Mouse (Mus musculus): Measurements from ENCODE around the gene Trmt61a. TPM values are rescaled to one million over a fixed set of nuclear protein-coding genes. Genes with fewer than 3 reads are reported as not detected.
"Not testable (repeated sequence)": the region's sequence is repeated elsewhere in the genome, so short reads cannot be mapped to it uniquely, and the experiment has no call there.

The Trmt61a gene
- 10 to 100 TPM; 16.3 to 20.1 TPM for total RNA-seq (2021)
- long read RNA-seq, experiment 1, transcript Trmt61a-201 (3 exons, 2,433 nt) = major isoform, 19 of 37 reads
- long read RNA-seq, experiment 1, partial matches to known transcripts = 2 of 37 reads
- long read RNA-seq, experiment 1, other reads (novel, unspliced or antisense) = 15 of 37 reads
- long read RNA-seq, experiment 2, transcript Trmt61a-201 (3 exons, 2,433 nt) = major isoform, 19 of 66 reads
- long read RNA-seq, experiment 2, partial matches to known transcripts = 4 of 66 reads
- long read RNA-seq, experiment 2, other reads (novel, unspliced or antisense) = 42 of 66 reads

DNA sequence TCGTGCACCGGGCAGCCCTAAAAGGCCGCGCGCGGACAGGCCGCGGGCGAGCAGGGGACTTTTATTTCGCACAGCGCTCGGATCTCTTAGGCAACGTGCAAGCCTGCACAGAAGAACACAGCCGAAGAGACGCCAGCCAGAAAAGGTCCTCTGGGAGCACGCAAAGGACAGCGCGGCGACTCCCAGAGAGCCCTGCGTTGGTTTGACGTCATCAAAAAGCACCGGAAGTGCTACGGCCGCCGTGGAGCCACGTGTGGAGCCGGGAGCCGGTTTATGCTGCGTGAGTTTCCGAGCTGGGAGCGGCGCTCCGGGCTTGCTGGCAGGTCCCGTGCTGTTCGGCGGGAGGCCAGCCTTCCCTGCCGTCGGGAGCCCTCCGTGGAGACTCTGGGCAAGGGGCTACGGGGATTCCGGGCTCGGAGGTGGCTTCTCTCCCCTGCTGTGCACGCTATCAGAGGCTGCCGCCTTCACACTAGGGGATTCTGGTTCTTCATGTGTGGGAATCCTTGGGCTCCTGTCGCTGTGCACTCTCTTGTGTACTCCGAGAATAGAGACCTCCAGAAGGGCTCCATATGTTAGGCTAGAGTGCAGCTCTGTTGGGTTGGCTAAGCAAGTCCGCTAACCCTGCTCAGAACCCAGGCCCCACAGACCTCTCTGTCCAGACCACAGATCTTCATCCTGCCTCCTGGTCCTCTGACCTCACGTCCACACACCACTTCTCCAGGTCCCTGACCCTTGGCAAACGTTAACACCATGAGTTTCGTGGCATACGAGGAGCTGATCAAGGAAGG lies at the start of gene Trmt61a:
Gene Trmt61a (plus strand): TSS at position 224 of the 788 bp plus-strand sequence.
- peak; percentile 83 to 85 for DNase-seq (ENCODE audit: low spot score in 2 of 2)

DNA sequence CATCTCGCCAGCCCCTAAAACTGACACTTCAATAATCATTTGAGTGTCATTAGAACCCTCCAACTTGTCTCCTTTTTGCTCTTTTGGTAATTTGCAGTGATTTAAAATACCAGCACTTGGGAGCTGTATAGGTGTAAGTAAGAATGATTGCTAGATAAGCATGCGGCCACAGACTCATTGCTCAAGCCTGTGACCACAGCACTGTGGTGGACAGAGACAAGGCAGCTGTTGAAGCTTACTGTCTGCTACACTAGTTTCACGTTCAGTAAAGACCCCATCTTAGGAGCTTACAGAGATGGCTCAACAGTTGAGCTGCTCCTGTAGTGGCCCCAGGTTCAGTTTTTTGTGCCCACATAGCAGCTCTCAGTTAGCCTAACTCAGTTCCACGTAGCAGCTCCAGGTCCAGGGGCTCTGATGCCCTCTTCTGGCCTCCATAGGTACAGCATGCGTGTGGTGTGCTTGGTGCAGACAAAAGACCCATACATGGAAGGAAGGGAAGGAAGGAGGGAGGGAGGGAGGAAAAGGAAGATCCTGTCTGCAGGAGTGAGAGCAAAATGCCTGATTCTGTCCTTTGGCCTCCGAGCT lies 29.8 kb upstream of the Trmt61a start:
- peak; percentile 55 to 57 for DNase-seq (ENCODE audit: low spot score in 2 of 2)

DNA sequence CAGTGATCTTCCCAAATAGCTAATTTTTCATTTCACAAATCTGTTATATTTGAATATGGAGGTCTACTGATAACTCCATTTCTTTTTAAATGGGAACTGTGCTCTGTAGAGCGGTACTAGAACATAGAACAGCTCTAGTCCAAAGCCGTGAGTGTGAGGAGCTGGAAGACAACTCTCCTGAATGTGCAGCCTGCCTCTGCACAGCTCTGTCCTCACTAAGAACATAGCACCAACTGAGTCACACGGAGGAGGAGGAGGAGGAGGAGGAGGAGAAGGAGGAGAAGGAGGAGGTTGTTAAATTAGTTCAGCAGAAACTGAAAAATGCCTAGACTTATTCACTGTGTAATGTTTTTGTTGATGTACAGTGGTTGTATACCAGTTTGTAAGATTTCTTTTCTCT lies 25.0 kb upstream of the Trmt61a start:
- DNase-seq (ENCODE audit: low spot score in 2 of 2) = no peak

DNA sequence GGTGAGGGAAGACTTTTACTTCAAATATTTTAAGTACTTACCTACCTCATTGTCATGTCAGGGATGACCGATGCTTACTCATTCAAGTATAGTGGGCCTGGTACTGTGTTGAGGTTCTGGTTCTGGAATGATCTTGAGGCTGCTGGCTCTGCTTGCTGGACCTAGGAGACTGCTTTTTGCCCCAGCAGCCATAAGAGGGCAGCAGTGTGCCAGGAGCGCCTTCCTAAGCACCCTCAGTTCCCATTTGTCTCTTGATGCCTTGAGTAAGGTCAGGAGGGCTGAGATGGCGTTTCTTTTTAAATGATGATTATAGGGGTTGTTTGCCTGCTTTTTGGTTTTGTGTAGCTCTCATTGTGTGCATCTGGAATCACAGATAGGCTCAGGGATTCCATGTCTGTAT lies 24.5 kb upstream of the Trmt61a start:
- DNase-seq (ENCODE audit: low spot score in 2 of 2) = peak; percentile 66 to 73

DNA sequence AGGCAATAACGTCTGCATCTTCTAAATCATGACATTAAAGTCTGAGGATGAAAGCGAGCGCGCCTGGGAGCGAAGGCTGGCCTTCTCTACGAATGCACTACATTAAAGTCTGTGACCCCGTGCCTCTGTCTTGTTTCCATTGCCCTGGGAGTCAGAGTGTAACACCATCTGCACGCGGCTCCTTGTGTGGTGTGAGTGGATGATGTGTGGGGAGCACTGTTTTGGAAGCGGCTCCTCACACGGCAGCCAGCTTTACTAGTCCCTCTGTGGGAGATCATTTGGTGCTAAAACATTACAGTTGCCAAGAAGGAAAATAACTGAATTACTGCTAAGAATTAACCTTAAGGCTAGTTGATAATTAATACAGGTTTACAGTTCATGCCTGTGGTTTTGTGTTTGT lies 22.2 kb upstream of the Trmt61a start:
- no peak for DNase-seq (ENCODE audit: low spot score in 2 of 2)

DNA sequence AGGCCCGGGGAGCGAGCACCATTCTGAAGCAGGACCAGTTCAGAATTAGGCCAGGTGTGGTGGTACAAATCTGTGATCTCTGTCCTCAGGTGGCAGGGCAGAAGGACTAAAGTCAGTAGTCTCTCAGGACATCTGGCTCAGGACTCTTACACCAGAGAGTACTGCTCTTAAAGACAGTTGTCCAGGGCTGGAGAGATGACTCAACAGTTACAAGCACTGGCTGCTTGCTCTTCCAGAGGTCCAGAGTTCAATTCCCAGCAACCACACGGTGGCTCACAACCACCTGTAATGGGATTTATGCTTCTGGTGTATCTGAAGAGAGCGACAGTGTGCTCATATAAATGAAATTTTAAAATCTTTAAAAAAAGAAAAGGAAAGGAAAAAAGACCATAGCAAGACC lies 18.6 kb upstream of the Trmt61a start:
- no peak for DNase-seq (ENCODE audit: low spot score in 2 of 2)

DNA sequence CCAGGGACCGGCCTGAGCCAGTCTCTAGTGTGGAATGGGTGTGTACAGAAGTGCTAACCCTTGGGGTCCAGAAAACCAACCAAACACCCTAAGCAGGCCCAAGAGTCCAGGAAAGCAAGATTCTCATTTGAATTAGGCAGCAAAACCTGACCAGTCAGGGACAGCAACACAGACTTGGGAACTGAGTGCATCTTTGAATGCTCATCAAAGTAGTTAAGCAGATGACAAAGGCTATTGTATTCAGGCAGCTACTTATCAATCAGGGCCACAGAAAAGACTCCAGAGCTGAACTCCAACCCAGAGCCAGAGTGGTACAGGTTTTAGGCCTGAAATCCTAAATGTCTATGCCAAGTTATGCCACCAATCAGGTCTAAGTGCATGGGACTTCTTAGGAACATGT lies 17.3 kb upstream of the Trmt61a start:
- DNase-seq (ENCODE audit: low spot score in 2 of 2) = no peak

DNA sequence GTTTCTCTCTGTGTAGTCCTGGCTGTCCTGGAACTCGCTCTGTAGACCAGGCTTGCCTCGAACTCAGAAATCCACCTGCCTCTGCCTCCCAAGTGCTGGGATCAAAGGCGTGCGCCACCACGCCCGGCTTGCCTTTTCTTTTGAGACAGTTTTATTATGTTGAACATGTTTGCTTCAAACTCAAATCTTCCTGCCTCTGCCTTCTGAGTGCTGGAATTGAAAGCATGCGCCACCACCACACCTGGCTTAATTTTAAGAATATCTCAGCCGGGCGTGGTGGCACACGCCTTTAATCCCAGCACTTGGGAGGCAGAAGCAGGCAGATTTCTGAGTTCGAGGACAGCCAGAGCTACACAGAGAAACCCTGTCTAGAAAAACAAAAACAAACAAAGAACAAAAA lies 16.4 kb upstream of the Trmt61a start:
- not testable (repeated sequence) for DNase-seq (ENCODE audit: low spot score in 2 of 2)

DNA sequence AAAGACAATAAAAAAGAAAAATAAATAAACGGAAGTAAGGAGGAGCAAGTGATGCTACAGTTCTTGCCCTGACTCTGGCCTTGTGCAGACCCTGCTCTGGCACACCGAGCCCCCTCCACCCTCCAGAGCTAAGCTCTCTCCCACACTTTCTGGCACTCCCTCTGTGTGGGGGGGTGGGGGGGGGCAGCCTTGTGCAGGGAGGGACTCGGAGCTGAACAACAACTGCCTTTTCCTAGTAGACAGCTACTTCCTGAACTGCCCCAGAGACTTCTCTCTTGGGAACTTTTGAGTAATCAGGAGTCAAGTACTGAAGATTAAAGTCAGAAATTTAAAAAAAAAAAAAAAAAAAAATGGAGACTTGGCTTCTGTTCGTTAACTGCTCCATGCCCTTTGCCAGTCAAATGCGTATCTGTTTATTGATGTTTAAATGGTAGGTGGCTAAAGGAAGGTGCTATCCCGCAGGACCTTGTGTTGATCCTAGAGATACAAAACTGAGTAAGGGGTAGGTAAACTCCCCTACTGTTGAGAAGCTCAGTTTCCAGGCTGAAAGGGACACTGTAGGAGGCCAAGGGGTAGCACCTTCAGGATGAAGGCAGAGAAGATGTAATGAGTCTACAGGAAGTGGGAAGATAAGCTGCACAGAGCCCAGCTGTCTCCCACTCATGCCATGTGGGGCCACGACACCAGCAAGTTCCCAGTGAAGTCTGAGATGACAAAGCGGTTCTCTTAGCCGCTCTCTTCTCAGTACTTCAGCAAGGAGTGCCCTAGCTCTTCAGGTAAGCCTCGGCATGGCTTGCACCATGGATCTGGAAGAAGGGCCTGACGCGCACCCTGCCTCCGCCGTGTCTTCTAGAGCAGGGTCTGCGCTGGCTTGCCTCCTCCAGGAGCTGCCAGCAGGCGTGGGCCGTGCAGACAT lies 14.4 kb upstream of the Trmt61a start:
- DNase-seq (ENCODE audit: low spot score in 2 of 2) = no peak

DNA sequence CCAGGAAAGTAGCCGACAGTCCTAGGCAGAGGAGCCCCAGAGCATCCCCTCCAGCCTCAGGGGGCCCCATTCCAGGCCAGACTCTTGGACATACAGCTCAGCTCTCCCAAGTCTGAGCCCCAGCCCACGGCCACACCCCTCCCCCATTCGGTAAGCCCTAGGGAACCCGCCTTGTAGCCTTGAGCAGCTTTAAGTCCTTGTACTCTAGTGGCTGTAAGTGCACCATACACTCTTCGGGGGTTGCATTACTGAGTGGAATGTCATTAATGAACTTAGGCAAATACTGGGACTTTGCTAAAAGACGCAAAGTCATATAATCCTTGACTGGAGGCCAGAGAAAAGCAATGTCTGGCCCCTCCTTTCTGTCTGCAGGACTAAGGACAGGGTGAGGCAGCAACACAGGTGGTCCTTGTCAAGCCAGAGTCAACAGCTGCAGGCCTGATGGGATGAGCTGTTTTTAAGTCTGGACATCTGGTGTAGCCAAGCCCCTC lies 13.7 kb upstream of the Trmt61a start:
- no peak for DNase-seq (ENCODE audit: low spot score in 2 of 2)

DNA sequence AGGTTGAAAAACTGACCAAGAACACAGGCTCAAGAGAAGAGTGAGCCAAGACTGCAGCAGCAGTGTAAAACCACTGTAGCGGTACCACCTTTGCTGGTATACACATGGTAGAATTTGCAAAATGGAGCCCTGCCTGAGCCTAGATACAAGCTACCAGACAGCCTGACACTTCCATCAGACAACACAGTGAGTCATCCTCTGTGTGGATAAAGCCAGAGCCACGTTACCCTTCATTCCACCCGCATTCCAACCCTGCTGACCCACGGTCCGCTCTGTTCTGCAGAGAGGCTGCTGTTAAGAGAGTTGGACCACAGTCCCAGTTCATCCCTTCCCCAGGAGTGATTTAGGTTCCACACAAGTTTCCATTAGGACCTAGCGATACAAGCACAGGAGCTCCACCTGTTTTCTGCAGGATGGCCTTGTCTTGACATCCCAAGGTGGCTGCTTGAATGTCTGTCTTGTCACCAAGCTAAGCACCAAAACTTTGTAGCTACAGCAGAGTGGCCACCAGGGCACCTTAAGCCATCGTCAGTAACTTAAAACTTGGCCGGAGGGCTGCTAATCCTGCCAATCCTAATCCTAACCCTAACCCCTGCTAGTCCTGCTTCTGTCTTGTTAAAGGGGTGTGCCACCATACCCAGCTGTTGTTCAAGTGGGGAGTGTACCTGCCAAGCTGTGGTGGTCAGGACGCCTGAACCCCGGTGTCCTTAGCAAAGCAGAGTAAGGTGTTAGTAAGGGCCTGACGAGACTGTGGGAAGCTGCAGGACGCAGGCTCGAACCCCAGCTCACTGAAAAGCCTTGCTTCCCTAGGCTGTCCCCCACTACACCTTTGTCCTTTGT lies 12.6 kb upstream of the Trmt61a start:
- no peak for DNase-seq (ENCODE audit: low spot score in 2 of 2)

DNA sequence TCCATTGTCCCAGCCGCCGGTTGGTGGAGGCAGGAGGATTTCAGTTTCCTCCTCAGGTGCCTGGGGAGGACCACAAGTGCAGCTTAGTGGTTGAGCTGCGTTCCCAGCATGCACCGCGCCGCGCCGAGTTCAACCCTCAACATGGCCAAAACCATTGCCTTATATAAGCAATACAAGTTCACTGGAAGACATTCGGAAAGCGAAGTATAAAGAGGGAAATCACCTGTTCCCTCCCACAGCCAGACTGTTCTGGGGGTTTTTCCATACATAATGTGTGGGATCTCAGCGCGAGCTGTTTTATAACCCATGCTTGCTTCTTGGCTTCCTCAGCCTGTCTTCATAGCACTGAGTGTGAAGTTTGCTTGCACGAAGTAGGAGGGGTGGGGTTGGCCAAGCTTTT lies 11.5 kb upstream of the Trmt61a start:
- DNase-seq (ENCODE audit: low spot score in 2 of 2) = no peak

DNA sequence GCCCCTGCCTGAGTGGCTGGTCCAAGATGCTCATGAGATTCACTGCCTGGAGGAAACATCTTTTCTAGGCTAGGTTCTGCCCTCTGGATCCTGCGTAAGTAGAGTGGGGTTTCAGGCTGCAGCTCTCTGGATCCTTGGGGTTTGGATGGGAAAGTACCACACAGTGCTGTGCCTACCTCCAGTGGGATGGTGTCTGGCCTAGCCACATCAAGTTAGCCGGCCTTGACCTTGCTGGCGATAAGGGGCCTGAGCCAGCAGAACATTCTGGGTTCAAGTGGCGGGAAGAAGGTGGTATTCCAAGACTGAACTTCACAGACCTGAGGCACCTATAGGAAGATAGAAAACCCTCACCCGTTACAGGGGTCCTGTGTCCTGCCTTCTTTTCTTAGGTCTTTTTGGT lies 10.5 kb upstream of the Trmt61a start:
- DNase-seq (ENCODE audit: low spot score in 2 of 2) = no peak

DNA sequence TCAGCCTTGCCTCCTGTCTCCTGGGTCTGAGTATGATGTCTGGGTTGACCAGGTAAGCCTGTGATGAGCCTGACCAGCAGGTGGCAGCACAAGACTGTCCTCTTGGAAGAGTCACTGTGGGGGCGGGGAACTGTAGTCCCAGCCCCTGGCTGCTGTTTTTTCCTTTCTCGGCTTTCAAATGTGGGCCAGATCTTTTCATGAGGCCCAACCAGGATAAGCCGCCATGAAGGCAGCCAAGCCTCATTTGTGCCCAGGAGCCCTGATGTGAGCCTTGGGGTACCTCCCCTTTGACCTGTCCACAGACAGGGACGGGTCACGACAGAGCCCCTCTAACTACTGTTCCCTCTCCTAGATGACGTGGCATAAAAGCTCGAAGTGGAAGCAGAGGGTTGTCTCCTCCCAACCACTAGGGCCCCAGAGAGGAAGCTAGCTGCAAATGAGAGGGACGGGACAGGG lies 9.4 kb upstream of the Trmt61a start:
- DNase-seq (ENCODE audit: low spot score in 2 of 2) = peak; percentile 96 to 99

DNA sequence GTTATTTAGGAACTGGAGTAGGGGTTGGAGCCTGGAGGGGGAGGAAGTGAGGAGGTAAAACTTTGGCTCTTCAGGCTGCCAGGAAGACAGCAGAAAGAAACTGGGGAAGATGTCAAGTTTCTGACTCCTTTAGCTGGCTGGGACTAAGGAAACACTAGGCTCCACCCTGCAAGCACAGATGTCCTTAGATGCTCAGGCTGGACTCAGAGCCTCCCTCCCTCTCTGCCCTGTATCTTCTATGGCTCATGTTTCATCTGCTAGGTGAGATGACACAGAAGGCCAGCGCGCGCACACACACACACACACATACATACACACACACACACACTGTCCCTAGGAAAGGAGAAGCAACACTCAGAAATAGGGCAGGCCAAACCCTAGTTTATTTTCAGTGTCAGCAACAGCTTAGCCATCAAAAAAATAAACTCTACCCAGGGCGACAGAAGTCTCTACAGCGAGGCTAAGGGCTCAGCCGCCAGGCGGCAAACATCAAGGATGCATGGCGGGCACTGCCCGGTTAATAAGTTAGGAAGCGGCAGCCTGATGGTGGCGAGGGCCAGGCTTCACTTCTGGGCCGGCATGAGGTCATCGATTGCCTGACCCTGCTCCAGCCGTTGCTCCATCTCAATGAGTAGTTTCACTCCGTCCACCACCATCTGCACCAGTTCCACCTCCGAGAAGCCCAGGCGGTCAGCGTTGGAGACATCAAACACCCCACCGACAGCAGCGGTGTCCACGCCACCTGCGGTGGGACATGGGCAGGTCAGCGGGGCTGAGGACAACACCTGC lies 8.7 kb upstream of the Trmt61a start:
- DNase-seq (ENCODE audit: low spot score in 2 of 2) = no peak

DNA sequence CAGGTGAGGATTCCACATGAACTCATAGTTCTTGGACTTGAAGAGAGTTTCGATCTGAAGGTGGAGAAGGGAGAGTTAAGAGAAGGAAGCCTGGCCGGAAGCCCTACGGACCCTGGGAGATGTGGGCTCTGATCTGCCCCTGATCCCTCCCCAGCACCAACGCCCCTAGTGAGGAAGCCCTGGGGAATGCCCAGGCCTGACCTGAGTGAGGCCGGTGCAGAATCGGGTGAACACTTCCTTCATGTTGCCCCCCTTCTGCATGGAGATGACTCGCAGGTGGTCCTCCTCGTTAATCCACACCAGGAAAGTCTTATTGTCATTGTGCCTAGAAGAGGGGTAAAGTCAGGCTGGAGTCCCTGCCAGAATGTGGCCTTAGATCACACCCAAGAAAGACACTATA lies 7.9 kb upstream of the Trmt61a start:
- no peak for DNase-seq (ENCODE audit: low spot score in 2 of 2)

DNA sequence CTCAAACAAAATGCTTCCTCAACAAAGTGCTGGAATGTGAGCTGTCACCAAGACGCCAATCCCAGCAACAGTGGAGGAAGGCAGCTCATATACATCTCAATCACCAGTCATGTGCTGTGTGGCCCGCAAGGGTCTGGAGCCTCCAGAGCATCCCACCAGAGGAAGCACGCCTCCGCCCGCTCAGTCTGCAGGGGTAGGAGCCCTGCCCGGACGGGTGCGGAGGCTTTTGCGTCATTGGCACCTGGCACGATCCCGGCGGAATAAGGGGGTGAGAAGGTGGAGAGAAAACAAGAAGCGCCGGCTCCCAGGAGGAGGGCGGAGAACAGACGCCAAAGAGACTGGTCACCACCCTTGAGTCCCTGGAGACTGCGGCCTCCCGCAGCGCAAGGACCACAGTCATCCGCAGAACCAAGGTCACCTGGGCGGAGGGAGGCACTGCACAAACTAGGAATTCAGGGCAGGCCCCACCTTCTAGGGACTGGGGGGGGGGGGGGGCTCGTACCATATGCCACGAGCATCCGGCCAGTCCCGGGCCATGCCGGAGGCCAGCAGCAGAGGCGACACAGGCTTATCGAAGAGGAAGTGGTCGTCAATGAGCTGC lies 7.4 kb upstream of the Trmt61a start:
- peak in 1 of 2 experiments; percentile 34 for DNase-seq (ENCODE audit: low spot score in 2 of 2)

DNA sequence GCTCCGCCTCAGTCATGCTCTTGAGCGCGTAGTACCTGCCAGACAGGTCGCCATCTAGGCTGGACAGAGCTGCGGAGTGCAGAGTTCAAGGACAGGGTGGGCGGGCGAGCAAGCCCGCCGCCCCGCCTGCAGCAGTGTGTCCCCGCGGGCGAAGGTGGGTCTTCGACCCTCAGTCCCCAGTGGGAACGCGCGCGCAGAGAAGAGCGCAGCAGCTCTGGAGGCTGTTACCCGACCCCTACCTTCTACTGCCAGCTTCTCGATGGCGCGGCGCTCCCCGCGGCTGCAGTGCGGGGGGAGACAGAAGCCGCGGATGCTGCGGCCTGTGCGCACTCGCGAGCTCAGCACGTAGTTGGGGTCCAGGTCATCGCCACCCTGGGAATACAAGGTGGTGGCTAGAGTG lies 6.9 kb upstream of the Trmt61a start:
- peak in 1 of 2 experiments; percentile 37 for DNase-seq (ENCODE audit: low spot score in 2 of 2)

DNA sequence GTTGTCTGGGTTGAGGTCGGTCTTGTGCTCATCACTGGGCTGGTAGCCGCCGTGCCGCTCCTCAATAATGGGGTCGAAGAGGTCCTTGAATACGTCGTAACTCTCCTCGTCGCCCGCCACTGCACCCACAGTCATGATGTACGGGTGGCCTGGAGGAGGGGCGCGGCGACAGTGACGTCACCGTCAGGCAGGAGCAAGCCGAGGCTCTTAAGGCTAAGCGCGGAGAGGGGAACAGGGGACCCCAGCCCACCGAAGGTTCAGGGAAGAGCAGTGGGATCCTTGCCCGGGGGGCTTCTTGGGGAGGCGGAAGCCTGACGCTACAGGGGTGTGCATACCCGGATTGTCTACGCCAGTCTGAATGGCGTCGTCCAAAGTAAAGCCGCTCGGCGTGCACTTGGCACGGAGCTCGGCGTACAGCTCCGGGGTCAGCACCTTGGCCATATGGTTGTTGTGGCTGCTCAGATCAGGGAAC lies 6.4 kb upstream of the Trmt61a start:
- peak in 1 of 2 experiments; percentile 65 for DNase-seq (ENCODE audit: low spot score in 2 of 2)

Measured in adrenal gland, adult 18-20 months (tissue).